Mouse (Mus musculus) c-Kit-positive CD71-positive TER-119-negative erythroid progenitor cells, embryonic 14.5 days (primary cell): ENCODE data around the gene Ap1g2.

Source experiments
- DNase-seq: peaks from one replicate; pipeline ENCODE4 v3.0.0-alpha.2; 2013; ENCODE audit warnings: low read depth

The Ap1g2 gene

DNA sequence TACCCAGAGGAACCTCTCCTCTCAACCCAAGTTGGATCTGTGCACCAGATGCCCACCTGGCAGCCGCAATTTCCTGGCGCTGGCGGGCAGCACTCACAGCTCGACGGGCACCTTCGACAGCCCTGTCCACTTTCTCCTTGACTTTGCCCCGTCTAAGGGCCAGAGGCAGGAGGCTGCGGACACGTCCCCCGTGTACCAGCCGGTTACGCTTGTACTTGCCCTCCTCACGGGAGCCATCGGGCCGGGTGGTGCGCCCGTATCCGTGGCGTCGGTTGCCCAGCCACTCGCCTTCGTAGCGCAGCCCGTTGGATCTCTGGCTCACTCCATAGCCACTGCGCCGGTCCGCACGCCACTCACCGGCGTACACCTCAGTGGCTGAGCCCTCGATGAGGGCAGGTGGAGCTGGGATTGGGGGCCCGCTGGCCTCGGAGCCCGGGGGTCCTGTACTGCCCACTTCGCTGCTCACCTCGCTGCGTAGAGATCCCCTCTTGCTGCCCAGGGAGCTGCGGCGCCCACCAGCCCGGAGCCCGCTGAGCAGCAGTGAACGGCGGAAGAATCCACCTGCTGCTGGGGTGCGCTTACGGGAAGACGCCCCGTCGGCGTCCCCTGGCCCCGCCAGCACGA, 7.1 kb upstream of the Ap1g2 start:
- no peak for DNase-seq

GRCm38 (mm10) chr14:55111720-55112119, 5.3 kb upstream of the Ap1g2 start:
- no peak for DNase-seq

- no peak for DNase-seq
Measured at GRCm38 (mm10) chr14:55110076-55110475, 3.7 kb upstream of the Ap1g2 start.

- no peak for DNase-seq
Measured at GRCm38 (mm10) chr14:55109048-55109873, 2.9 kb upstream of the Ap1g2 start.

DNA sequence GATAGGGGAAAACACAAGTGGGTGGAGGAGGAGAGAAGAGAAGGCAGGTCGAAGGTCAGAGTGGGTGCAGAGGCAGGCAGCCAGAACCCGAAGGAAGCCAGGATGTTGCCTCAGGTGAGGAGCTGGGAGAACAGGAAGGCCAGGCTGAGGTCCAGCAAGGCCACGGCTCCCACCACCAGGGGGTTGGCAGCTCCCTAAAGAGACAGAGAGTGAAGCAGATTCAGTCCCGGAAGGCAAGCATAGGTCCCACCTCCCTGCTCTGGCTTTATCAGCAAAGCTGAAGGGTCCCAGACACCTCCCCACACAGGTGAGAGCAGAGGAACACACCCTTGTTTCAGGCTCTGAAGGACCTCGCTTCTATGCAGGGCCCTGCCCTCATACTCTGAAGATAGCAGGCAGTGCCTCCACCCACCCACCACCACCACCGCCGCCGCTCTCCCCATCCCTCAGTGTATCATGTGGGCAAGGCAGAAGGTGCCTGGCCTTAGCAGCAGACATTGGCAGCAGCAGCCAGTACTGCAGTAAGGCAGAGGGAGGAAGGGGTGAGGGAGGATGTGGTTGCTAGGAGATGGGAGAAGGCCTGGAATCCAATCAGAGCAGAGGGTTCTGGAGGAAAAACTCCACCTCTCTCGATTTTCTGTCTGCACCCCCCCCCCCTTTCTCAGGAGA, 1.9 kb upstream of the Ap1g2 start:
- no peak for DNase-seq

- DNase-seq: no peak
Measured at GRCm38 (mm10) chr14:55106990-55107389, 597 bp upstream of the Ap1g2 start.

DNA sequence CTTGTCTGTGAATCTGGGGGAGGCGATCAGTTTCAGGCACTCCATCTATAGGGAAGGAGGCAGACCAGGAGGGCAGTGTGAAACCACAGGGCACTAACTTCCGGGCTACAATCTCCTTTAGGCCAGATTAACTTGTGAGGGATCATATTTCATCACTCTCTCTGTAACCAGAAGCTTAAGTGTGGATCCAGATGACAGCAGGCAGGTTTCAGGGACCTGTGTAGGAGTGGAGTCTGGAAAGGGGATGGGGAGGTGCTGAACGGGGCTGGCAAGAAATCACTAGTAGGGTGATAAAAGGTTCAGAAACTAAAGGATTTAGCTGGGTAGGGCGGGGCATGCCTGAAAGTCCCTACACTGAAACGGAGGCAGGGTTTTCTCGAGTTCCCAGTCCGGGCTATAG, 1.0 kb downstream of the Ap1g2 start:
- no peak for DNase-seq

- DNase-seq: no peak
Measured at GRCm38 (mm10) chr14:55104365-55104764, 2.0 kb downstream of the Ap1g2 start.

DNA sequence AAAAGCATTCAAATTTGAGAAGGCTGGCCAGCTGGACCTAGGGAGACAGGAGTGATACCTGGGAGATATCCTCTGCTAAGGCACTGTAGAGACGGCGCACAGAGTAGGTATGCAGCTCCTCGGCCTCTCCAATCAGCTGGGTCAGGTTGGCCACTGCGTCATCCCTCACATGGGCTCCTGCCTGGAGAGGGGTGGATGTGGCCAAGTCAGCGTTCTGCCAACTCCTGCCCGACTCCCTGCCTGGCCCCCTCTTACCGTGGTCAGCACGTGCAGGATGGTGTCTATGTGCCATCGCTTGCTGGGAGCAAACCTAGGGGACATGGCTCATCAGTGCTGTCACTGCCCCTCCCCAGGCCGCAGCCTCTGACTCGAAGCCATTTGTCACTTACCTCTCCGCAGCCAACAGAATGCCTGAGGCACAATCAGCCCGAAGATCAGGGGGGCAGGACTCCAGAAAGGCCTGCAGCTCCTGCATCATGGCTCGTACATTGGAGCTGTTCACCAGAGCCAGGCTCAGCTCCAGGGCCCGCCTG, 4.1 kb downstream of the Ap1g2 start:
- DNase-seq: no peak

DNA sequence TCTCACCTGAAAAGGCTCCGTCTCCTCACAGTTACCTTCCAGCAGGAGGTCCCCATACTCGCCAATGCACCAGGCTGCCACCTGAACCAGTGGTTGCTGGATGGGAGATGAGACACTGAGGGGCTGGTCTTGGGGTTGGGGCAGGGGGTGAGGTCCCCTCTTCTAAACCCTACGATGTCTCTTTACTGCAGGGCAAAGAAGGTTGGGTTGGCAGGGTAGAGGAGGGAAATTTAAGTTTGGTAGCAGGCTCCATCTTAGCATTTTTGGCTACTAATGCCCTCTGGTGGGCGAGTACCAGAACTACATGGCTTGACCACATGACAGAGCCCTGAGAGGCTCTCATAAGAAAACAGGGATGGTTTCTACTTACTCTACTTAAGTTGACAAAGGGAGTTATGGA, 4.8 kb downstream of the Ap1g2 start:
- no peak for DNase-seq

DNA sequence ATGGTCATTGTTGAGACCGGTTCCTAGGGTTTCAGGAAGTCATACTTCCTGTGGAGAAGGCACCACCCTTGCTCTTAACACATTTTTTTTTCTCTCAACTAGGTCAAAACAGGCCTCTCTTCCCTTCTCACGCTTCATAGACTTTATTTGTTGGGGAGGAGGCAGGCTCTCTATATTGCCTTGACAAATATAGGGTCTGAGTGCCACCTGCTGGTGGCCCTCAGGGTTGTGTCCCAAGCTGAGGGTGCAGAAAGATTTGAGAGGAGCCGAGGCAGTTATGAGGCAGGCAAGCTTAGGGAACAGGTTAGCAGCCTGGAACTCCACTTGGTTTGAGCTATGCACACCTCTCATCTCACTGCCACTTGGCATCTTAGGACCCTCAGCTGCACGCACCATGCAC, 8.3 kb downstream of the Ap1g2 start:
- no peak for DNase-seq

- no peak for DNase-seq
Measured at GRCm38 (mm10) chr14:55097646-55098045, 8.7 kb downstream of the Ap1g2 start.

GRCm38 (mm10) chr14:55096573-55097087, 9.8 kb downstream of the Ap1g2 start:
- DNase-seq: no peak

DNA sequence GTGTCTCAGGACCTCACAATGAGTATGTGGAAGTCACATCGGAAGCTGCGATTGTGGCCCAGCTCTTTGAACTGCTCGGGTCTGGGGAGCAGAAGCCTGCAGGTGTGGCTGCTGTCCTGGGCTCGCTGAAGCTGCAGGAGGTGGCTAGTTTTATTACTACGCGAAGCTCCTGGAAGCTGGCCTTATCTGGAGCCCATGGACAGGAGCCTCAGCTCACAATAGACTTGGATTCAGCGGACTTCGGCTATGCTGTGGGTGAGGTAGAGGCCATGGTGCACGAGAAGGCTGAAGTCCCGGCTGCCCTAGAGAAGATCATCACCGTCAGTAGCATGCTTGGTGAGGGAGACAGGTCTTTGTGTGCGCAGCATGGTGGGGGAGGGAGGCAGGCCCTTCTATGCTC, 10.7 kb downstream of the Ap1g2 start:
- no peak for DNase-seq

DNA sequence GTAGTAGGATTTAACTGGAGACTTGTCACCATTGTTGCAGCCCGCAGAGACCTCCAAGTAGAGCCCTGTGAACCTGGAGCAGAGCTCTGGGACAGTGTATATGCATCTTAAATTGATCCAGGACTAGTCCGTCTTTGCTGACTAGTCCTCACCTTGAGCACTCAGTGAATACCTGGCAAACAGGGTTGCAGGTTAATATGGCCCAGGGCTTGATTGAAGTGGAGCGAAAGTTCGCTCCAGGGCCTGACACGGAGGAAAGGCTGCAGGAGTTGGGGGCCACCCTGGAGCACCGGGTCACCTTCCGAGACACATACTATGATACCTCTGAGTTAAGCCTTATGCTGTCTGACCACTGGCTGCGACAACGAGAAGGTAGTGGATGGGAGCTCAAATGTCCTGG, 11.1 kb downstream of the Ap1g2 start:
- DNase-seq: no peak

DNA sequence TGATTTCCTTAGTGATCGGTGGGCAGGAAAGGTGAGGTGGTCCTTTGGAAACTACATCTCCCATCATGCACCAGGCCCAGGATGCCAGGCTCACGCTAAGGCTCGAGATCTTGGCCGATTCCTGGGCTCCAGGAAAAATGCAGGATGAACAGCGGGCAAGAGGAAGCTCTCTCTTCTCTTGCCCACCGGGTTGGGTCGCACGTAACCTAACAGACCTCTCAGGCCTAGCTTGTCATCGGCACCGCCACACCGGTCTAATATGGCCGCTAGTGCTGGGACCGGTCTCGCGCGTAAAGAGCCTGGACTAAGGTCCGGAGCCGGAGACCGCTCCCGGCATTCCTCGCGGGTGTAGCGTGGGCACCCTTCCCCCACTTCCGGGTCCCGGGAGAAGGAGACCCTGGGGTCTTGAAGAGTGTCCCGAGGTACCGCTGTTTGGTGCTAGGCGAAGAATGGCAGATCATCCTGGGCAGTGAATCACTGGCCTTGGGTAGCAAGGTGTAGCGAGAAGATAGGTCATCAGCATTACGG, 11.6 kb downstream of the Ap1g2 start, which contains the start of gene Thtpa:
Gene Thtpa, plus strand, starts transcription at position 81 of the 528 bp plus-strand sequence.
- no peak for DNase-seq

DNA sequence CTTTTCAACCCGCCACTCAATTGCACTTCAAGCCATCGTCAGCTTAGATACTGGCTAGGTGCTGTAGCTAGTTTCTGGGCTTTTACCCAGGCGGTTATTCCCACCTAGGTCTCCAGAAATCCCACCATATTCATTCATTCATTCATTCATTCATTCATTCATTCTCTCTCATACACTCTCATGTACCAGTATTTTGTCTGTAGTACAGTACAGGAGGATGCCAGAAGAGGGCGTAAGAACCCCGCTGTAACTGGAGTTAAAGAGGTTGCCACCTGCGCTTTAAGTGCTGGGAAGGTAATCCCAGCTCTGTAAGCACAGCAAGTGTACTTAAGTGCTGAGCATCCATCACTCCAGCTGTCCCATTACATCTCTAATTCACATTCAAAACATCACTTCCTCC, 12.5 kb downstream of the Ap1g2 start:
- DNase-seq: no peak

DNA sequence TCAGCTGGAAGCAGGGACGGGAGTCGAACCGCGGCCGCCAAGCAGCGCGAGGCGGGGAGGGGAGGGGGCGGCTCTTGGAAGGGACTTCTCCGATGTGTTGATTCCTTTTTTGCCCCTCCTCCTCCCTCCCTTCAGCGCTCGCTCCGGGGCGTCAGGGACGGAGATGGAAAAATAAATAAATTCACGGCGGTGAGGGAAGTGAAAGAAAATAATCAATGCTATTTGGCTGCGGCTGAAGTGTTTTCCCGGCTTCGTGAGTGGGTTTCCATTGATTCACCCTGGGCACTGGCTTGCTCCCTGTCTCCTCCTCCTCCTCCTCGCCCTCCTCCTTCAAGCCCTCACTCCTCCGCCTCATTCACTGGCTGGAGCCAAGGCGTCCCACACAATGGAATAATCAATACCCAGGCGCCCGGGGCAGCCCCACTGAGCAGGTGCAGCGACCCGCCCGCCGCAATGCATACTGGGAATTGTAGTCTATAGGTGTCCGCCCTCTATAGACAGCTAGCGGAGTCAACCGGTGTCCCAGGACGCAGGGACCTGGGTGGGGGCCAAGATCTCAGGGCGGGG, 14.3 kb downstream of the Ap1g2 start, which contains the start of gene Zfhx2:
Gene Zfhx2, minus strand, starts transcription at position 314 of the 567 bp plus-strand sequence.
- peak; percentile 92 for DNase-seq

DNA sequence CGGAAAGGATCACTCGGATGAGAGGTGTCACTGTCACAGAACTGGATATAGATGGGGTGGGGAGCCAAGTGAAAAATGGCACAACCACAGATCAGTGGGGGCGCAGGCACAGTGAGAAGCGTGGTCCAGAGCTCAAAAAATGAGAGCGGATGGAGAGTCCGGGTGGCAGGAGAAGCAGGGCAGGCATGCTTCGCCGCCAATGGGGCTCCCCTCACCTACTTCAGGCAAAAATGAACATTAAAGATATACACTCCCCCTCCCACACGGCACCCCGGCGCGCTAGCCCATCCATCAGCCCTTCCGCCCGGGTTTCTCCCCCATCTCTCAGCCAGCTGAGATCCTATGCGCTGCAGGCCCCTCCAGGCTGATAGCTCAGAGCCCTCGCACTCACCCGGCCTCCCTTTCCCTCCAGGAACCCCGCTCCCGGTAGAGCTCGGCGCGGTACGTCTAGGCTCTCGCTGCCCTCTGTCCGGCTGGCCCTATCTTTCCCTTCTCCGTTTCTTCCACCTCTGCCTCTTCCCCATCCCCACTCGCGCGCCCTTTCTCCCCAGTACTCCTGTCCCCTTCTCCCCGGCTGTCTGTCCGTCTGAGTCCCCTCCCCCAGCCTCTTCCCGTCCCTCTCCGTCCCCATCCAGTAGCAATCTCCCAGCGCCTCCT, 15.1 kb downstream of the Ap1g2 start:
- no peak for DNase-seq

DNA sequence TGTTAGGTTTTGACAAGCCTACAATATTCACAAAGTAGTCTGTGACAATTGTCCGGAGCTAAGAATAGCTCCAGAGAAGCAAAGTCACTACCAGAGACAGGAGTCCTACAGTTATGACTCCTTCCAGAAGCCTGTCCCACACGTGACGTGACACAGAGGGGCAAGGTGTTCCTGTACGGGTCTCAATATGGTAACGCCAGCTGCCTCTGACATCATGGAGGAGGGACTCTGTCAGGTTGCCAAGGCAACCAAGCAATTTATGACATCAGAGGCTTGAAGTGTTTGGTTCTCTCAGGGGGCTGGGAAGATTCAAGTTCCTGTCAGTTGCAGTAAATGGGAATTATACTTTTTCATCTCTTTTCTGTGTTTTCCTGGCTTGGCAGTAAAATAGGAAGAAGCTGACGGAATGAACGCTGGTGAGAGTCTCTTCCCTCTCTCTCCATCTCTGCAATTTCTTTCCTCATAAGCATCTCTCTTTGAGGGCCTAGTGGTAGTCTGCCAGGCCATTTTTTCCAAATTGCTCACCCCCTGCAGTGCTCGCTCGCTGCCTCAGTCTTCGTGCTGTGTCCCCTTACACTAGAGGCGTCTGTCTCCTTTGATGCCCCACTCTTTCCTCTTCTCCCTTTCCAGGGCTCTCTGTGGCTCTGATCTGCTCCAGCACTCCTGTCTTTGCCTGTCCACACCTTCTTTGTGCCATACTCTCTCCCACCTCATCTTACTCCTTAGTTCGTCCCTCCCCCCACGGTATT, 17.0 kb downstream of the Ap1g2 start:
- no peak for DNase-seq
